Mouse (Mus musculus): Measurements from ENCODE around the gene Arhgap29. TPM values are rescaled to one million over a fixed set of nuclear protein-coding genes. Genes with fewer than 3 reads are reported as not detected.

Arhgap29 gene
- total RNA-seq, 4 experiments from 2014 or later: 8.9 to 12.8 (median 10.7) TPM

DNA sequence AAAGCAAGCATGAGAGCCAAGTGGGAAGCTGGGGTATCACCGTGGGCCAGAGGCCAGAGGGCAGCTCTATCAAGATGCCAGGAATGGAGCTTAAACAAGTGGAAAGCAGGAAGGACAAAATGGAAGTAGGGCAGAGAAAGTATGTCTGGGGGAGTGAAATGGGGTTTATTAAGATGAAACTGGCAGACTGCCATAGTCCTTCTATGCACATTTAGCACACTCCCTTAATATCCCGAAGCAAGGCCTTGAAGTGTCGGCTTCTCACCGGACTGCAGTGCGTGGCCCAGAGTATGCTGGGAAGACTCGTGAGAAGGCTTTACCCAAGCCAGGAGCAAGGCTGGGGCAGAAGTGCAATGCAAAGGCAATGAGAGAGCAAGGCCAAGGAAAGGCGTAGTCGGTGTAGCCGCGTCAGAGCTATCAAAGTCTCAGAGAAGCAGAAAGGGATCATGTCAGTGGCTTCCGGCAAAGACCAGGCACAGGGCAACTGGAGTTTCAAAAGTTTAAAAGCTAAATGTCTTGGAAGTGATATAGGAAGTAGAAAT is 11.1 kb upstream of the Arhgap29 start:
- DNase-seq (ENCODE audit: low spot score in 2 of 2): no peak

DNA sequence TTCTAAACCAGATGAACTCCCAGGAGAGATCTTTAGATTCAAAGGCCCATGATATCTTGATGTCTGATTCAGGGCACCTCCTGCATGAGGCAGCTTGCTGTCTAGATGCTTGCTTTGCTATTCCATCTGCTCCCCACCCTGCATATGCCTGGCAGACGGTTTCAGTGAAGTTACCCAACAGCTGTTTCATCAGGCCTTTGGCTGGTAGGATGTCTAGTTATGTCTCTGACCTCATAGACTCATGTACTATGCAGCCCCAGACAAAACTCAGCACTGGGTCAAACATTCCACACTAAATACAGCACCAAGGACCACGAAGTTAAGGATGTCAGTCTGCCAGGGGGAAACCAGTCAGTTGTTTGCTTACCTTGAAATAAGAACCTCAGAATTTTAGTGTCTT is 6.4 kb upstream of the Arhgap29 start:
- no peak for DNase-seq (ENCODE audit: low spot score in 2 of 2)

DNA sequence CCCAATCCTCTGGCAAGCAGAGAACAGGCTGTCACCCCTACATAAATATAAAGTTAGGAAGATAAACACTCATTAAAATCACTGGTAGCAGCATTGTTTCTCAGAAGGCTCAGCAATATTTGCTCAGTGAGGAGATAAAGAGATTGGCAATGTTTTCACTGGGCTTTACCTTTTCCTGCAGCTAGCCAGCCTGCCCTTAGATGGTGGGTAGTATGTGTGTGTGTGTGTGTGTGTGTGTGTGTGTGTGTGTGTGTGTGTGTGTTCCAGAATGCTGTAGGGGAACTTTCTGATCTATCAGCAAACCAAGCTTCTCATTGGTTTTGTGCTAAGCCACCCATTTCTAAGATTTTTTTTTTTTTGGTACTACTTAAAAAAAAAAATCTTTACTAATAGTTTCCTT is 5.6 kb upstream of the Arhgap29 start:
- DNase-seq (ENCODE audit: low spot score in 2 of 2): no peak

DNA sequence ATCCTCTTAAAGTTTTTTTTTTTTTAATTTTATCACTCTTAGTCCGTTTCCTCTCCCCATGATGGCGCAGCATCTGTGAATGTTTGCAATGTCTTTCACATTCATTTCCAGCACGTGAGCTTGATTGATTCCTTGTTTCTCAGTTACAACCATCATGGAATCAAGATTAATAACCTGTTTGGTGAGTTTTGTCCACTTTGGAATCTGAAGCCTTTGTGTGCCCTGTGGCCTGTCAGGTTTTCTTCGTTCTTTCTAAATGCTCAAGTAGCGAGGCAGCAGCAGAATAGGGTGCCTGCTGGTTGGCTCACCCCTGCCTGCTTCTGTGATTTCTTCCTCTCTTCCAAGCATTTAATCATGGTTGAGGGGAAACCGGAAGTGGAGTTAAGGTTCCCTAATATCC is 2.2 kb upstream of the Arhgap29 start:
- DNase-seq (ENCODE audit: low spot score in 2 of 2): no peak

DNA sequence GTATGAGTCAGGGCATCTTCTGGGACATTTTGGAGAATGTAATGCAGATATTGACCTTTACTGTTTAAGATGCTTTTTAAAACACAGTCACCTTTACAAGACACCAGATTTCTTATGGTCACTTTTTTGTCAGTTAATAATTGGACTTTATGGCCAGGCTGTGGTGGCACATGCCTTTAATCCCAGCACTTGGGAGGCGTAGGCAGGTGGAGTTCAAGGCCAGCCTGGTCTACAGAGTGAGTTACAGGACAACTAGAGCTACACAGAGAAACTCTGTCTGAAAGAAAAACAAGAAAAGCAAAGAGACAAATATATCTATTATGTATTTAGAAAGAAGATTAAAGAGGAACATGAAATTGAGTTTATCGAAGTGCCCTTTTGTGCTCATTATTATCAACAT is 1.2 kb upstream of the Arhgap29 start:
- no peak for DNase-seq (ENCODE audit: low spot score in 2 of 2)

DNA sequence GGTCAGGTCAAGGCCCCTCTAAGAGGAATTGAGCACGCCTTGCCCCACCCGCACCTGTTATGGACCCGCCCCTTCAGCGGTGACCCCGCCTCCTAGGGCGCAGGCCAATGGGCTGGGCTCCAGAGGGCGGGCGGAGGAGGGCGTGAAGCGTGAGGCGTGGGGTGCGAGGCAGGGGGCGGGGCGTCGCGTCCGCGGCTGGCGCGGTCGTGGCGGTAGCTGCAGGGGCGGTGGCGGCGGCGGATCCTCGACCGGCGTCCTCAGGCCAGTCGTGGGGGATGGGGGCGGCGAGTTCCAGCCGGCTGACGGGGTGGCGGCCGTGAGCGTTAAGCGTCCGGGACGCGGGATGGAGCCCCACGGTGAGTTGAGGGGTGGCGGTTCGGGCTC is 700 bp downstream of the Arhgap29 start:
- peak; percentile 58 to 72 for DNase-seq (ENCODE audit: low spot score in 2 of 2)

DNA sequence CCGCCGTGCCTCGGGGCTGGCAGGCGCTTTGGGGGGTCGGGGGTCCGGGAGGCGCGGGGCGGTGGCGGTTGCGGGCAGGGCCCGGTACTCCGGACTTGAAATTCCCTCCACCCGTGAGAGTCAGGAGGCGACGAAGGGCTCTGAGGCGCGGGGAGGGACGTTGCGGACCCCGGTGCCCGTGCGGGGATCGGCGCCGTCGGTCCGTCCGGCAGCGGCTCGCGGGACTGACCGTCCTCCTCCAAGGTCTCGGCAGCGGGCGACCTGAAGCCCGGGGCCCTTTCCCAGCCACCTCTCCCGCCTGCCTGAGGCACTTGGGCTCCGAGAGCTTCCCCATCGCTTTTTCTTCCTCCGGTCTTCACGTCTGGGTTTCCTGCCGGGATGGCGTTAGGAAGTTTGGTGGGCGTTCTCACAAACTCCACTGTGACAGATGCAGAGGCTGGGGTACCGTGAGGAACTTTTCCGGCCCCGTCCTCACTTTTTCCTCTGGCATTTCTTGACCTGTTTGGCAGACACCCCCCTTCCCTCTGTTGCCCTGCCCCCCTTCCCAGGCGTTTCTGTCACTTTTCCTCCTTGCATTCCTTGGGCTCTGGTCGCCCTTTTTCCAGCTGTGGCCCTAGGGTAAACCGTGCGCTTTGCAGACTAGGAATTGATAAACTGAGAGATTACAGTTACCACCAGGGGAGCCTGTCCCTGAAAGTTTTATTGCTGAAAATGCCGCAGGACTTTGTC is 1.3 kb downstream of the Arhgap29 start:
- no peak for DNase-seq (ENCODE audit: low spot score in 2 of 2)

DNA sequence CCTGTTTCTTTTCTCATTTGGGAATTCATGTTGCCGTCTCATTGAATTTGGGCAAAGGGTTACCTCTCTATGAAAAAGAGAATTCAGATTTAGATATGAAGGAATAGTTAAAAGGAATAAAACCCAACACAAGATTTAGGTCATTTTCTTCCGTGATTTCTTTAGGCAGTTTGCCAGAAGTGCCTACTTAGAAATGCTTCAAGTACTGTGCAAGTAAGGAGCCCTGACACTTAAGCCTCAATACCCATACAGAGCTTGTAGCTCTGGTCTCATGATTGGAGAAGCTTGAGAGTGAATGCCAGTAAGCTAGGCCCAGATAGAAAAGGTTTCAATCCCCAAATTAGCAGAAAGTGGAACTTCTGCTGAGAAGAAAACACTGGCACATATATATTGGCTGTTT is 2.1 kb downstream of the Arhgap29 start:
- DNase-seq (ENCODE audit: low spot score in 2 of 2): no peak

DNA sequence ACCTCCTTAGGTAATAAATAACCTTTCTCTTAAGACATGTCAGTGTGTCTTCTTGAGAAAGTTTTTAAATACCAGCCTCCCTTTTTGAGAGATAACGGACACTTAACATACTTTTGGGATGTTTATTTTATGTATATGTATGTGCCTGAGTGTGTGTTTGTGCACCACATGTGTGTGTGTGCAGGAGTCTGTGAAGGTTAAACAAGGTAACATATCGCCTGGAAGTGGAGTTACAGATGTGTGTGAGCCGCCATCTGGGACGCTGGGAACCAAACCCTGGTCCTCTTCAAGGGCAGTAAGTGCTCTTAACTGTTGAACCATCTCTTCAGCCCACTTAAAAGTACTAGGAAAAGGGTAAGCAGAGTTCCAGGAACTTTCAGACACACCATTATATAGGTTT is 3.2 kb downstream of the Arhgap29 start:
- DNase-seq (ENCODE audit: low spot score in 2 of 2): no peak

DNA sequence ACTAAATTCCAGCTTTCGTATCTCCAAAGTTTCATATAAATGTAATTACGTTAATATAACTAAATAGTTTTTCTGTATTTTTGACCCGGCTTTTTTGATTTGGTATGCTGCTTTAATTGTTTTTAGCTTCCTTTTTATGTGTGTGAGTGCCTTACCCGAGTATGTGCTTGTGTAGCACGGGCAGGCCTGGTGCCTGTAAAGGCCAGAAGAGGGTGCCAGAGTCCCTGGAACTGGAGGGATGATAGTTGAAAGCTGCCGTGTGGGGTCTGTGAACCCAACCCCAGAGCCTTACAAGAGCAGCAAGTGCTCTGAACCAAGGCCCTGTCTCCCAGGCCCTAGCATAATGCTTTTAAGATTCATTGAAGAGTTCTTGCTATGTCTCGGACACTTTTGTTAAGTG is 4.4 kb downstream of the Arhgap29 start:
- DNase-seq (ENCODE audit: low spot score in 2 of 2): no peak

DNA sequence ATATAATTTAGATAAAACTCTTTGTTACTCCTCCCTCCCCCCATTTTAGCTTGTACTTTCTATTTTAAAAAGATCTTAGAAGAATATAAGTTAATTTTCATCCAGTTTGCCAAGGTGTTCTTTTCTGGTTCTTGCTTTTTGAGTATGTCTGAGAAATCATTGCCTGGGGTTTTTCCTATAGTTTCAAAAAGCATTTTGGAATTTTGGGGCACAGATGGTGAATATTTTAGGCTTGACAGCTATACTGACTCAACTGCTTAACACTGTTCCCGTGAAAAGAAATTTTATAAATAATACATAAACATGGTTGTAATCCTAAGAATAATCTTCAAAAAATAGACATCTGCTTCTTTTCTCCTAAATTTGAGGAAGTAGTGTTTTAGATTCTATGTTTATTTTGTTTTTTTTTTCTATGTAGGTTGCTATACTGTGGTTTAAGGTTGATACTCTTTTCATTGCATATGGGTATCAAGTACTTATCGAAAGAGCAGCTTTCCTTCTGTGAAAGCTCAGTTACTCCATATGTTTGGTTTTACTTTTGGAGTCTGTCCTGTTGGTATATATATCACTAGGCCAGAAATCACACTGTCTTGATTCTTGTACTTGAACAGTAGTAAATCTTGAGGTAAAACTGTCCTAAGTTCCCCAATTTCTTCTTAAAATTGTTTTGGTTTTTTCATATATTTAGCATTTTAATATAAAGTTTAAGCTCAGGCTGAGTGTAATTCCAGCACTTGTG is 5.4 kb downstream of the Arhgap29 start:
- no peak for DNase-seq (ENCODE audit: low spot score in 2 of 2)

DNA sequence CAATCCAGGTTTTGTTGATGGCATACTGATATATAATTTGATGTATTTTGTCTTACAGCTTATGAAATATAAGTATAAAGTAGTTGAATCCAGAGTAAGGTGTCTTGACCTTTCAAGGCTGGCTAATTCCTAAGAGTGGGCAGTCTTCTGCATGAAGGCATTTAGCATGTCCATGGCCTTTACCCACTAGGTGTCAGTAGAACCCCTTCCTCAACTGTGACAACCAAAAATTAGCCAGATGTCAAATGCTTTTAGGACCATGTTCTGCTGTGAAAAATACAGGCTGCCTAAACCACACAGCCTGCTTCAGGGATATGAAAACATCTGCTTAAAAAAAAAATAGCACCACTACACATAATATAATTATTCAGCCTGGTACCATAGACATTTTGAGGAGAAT is 11.8 kb downstream of the Arhgap29 start:
- no peak for DNase-seq (ENCODE audit: low spot score in 2 of 2)

DNA sequence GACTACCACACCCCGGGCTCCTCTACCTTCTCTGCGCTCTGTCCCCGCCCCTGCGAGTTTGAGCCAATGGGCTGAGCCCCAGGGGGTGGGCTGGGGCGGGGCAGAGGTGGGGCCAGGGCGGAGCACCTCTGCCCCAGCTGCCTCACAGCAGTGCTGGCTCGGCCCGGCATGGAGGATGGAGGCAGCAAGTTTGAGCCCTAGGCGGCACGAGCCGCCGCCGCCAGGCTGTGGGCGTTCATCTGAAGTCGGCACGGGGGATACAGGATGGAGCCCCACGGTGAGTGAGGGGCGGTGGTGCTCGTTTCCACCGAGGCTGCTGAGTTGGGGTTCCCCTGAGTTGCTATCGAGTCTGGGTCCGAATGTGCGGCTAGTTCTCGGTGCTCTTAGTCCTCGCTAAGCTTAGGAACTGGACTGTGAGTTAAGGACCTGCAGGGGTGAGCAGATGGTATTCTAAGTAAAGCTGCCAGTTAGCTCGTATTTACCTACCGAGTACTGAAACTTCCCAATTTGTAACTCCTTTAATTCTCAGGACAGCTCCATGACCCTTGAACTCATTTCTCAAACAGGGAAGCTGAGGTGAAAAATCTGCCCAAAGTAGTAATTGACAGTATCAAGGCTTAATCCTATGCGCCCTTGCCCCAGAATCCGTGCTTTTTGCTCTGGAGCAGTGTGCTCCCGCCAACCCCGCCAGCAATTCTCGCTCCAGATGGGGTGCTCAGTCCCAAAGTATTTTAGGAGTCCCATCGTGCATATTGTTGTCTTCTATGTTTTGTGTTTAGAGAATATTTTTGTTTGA is 15.5 kb downstream of the Arhgap29 start:
- peak; percentile 85 for DNase-seq (ENCODE audit: low spot score in 2 of 2)

DNA sequence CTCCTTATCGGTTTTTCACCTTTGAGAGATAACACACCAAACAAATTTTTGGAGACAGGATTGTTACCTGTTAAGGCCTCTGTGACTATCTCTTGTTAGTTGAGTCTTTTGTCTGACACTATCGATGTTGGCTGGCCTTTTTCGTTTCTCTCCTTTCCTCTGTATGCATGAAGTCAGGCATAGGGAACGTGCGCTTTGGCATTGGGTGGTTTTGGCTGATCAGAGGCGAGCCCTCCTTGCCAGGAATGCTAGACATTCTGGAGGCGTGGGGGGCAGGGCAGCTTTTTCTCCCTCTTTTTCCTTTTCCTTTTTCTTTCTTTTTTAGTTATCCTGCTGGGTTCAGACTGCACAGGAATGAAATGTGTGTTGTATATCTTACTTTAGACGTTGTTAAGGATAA is 16.3 kb downstream of the Arhgap29 start:
- peak in 1 of 2 experiments; percentile 10 for DNase-seq (ENCODE audit: low spot score in 2 of 2)

DNA sequence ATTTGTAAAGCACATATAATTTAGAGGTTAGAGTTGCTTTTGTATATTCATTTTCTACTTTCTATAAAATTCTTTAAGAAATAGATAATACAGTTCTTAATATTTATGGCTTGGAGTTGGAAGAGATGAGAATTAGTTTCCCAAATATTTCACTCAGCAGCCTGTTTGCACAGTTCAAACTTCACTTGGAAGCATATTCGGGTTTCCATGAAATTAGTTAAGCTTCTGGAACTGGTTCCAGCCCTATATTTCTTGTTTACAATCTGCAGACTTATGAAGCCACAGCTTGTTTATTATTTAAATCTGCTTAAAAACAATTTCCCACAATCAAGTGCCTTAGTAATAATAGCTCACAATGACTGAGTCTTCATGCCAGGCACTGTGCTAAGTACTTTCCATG is 17.1 kb downstream of the Arhgap29 start:
- no peak for DNase-seq (ENCODE audit: low spot score in 2 of 2)

DNA sequence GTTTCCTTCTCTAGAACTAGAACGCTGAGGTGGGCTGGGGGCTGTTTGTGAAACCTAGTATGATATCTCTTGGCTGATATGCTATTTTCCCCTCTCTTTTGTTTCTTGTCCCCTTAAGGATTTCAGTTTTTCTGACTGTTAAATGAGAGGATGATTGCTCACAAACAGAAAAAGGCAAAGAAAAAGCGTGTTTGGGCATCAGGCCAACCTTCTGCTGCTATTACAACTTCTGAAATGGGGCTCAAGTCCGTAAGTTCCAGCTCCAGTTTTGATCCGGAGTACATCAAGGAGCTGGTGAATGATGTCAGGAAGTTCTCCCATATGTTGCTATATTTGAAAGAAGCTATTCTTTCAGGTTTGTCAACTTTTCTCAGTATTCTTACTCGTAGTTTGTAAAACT is 21.4 kb downstream of the Arhgap29 start:
- no peak for DNase-seq (ENCODE audit: low spot score in 2 of 2)

DNA sequence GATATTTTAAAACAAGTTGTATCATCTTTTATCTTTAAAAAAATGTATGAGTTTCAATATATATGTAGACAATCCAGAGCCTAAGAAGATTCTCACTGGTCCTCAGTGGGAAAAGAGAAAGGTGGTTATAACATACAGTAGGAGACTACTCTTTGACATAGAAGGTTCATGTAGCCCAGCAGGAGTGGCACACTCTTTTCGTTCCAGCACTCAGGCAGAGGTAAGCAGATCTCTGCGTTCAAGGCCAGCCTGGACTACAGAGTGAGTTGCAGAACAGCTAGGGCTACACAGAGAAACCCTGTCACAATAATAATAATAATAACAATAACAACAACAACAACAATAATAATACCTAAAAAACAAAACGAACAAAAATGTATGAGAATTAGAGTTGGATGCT is 23.0 kb downstream of the Arhgap29 start:
- DNase-seq (ENCODE audit: low spot score in 2 of 2): no peak

DNA sequence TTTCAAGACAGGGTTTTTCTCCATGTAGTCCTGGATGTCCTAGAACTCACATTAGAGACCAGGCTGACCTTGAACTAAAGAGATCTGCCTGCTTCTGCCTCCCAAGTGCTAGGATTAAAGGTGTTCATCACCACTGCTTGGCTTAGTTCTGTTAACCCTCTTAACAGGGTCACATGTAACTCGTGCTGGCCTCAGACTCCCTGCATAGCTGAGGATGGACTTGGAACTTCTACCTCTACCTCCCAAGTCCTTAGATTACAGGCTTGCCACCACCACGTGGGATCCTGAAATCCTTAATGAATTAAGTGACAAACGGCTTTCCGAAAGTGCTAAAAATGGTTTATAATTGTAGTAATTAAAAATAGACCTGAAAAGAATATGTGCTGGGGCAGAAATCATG is 29.0 kb downstream of the Arhgap29 start:
- DNase-seq (ENCODE audit: low spot score in 2 of 2): no peak

DNA sequence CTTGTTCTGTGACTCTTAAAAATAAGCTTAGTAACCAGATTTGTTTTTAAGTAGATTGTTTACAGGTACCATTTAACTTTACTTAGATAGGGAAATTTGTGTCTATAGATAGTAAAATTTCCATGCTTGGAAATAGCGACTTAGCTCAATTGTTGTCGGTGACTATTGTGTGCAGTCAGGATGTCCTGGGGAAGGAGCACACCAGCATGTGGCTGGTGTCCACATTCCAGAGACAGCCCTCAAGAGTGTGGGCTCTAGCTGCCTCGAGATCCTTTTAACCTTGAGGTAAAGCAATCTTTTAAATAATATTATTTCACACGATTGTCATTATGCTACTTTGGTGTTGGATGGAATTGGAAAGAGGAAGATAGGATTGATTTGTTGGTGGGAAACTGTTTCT is 30.1 kb downstream of the Arhgap29 start:
- DNase-seq (ENCODE audit: low spot score in 2 of 2): no peak

DNA sequence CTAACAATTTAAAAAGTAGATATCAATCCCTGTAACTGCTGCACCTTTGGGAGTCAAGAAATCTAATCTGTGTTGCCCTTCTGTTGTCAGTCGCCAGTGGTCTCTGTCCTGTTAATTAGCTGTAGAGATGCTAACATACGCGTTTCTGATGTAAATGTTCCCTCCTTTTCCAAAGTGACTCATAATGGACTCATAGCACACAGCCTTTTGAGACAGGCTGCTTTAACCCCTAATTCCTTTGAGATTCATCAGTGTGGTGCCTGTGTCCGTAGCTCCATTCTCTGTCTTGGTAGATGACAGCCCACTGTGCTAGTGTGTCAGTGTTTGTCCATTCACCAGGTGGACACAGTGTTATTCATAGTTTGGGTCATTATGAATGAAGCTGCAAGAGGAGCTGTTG is 42.8 kb downstream of the Arhgap29 start:
- no peak for DNase-seq (ENCODE audit: low spot score in 2 of 2)

DNA sequence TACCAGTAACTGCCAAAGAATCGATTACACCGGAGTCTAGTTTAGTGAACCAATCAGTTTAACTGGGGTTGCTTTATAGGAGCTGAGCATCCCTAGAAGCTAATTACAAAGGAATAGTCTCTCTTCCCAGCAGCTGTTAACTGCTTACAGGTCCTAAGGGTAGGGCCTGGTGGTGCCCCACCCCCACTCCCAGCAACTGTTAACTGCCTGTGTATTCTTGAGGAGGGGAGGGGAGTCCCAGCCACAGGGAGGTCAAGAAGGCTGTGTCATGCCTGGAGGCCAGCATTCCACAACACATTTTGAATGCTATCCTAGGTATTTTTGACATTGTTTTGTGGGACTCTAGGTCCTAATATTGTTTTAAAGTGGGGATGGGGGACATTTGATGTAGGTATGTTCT is 47.6 kb downstream of the Arhgap29 start:
- no peak for DNase-seq (ENCODE audit: low spot score in 2 of 2)

DNA sequence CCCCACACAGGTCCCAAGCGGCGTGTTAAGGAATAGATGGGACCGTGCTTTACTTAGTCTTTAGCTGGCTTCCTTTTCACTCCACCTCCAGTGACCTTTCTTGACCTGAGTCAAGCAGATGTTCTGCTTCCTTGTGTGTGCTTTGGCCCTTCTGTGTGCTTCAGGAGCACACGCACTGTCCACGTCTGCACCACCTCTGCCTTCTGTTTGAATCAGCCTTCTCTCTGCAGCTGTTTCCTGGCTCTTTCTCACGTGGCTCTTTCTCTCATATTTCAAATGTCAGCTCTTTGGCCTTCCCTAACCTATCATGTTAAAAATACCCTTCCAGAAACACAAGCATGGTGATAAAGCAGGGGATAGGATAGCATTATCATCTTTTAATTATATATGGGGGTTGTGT is 49.2 kb downstream of the Arhgap29 start:
- no peak for DNase-seq (ENCODE audit: low spot score in 2 of 2)

All from gastrocnemius, adult 8-10 months (tissue).